Mouse (Mus musculus) ES-E14 (cell line): Measurements from ENCODE around the gene Srxn1. TPM values are rescaled to one million over a fixed set of nuclear protein-coding genes. Genes with fewer than 3 reads are reported as not detected.
A peak's percentile ranks its signal among the peaks of the same experiment; 100 is the strongest.

Experiments
- DNase-seq: peaks from one replicate; pipeline ENCODE4 v3.0.0-alpha.2; 2013; ENCODE audit warnings: low read depth, low spot score
- H3K27ac ChIP-seq: 2 replicates; pipeline ENCODE4 v1.5.1; 2012; ENCODE audit warnings: low read depth, mild to moderate bottlenecking, low read length, moderate library complexity, mixed read lengths; ENCODE audit not compliant: poor library complexity, insufficient read depth, severe bottlenecking
- H3K36me3 ChIP-seq: 2 replicates; pipeline ENCODE4 v1.6.1; 2012; ENCODE audit warnings: mild to moderate bottlenecking, low read length, moderate library complexity, mixed read lengths; ENCODE audit not compliant: control insufficient read depth, poor library complexity, insufficient read depth, severe bottlenecking
- H3K4me1 ChIP-seq, 2 experiments: fragments of 150-350 bp in 1 of 2; sonication (generic) in 1 of 2; 2 replicates each; pipeline ENCODE4 v1.6.1; 2012; ENCODE audit warnings: low read length in 2 of 2, mild to moderate bottlenecking in 1 of 2, mixed read lengths in 1 of 2; ENCODE audit not compliant: control insufficient read depth in 2 of 2, insufficient read depth in 2 of 2, poor library complexity in 1 of 2
- H3K4me3 ChIP-seq, 2 experiments: fragments of 150-350 bp in 1 of 2; sonication (generic) in 1 of 2; 2 replicates each; pipeline ENCODE4 v1.5.1; 2012; ENCODE audit warnings: low read length in 2 of 2, low read depth in 1 of 2, mild to moderate bottlenecking in 1 of 2, mixed read lengths in 1 of 2; ENCODE audit not compliant: insufficient read depth in 1 of 2, poor library complexity in 1 of 2, severe bottlenecking in 1 of 2
- H3K9ac ChIP-seq: 2 replicates; pipeline ENCODE4 v1.6.1; 2012; ENCODE audit warnings: low read depth, mild to moderate bottlenecking, low read length, mixed read lengths; ENCODE audit not compliant: poor library complexity, insufficient read depth, severe bottlenecking
- H3K9me3 ChIP-seq: fragments of 150-350 bp; sonication (generic); 2 replicates; pipeline ENCODE4 v1.6.1; 2012; ENCODE audit warnings: low read depth, mild to moderate bottlenecking, low read length; ENCODE audit not compliant: control insufficient read depth, insufficient read depth
- CHD2 ChIP-seq: IDR thresholded peaks from 2 replicates; pipeline ENCODE4 v1.6.1; 2014; ENCODE audit warnings: mild to moderate bottlenecking, low read depth, low read length, inconsistent platforms
- HCFC1 ChIP-seq: IDR thresholded peaks from 2 replicates; pipeline ENCODE4 v1.6.1; 2012; ENCODE audit warnings: low read length, inconsistent platforms, borderline replicate concordance; ENCODE audit not compliant: insufficient read depth
- MAFK ChIP-seq: IDR thresholded peaks from 2 replicates; pipeline ENCODE4 v1.6.1; 2014; ENCODE audit warnings: mild to moderate bottlenecking, low read depth, low read length, inconsistent platforms; ENCODE audit not compliant: insufficient read depth
- ZC3H11A ChIP-seq: IDR thresholded peaks from 2 replicates; pipeline ENCODE4 v1.6.1; 2012; ENCODE audit warnings: low read depth, mild to moderate bottlenecking, inconsistent platforms, low read length, borderline replicate concordance
- ZNF384 ChIP-seq: IDR thresholded peaks from 2 replicates; pipeline ENCODE4 v1.6.1; 2012; ENCODE audit warnings: low read depth, low read length, inconsistent platforms
- in situ Hi-C, 2 experiments: fragments of 600-800 bp; cut with MboI; formaldehyde crosslinking; loops; one replicate each; pipeline ENCODE4 v1.15.1; 2025; ENCODE audit warnings: low sequenced_read_pairs in 2 of 2, inconsistent platforms in 1 of 2; ENCODE audit not compliant: unreplicated experiment in 2 of 2
- total RNA-seq: library from RNA; depleted of rRNA; stranded (reverse); fragments of 300-350 nt; gene quantifications from 2 replicates; pipeline ENCODE4 v1.2.3, GENCODE M21; 2012

Gene Srxn1
- total RNA-seq, 1 experiment = 18.3 TPM

DNA sequence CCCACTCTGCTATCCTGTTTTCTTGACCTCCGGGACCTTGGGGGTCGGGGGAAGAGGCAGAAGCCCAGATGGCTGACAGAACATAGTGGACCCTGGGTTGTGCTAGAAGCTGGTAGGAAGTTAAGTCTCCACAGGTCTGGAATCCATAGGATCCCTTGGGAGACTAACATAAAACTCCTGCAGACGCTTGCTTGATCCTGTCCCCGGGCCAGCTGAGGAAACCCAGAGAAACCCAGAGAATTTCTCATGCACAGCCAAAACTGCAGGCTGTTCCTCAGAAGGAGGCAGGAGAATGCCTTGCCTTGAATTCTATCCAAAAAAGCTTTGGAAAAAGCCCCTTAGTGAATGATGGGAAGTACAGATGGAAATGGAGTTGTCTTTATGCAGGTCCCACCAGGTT is 21.9 kb upstream of the Srxn1 start:
- no peak for DNase-seq
- Histone ChIP-seq H3K36me3 (no peaks in the 10 kb centered on the region), H3K4me1 (peaks cover 2 to 5% of the 10 kb centered on the region in 2 experiments; a peak in 2 of 4 replicates), H3K27ac (no peak overlapping the region), H3K9me3 (no peaks in the 10 kb centered on the region), H3K9ac (no peak overlapping the region), H3K4me3 (no peak overlapping the region)
- no peak for TF ChIP-seq MAFK
- TF ChIP-seq HCFC1 = no peak
- no peak for TF ChIP-seq ZNF384
- no peak for TF ChIP-seq CHD2
- no peak for TF ChIP-seq ZC3H11A
- in situ Hi-C loops = no loop called here

- H3K4me1 ChIP-seq = peaks cover 2 to 5% of the 10 kb centered on the region in 2 experiments; a peak in 2 of 4 replicates
- no peak overlapping the region for H3K9ac ChIP-seq
- H3K9me3 ChIP-seq = no peaks in the 10 kb centered on the region
- H3K4me3 ChIP-seq = no peak overlapping the region
- TF ChIP-seq ZNF384 = no peak
- no peak for TF ChIP-seq HCFC1
- no peak for TF ChIP-seq CHD2
- TF ChIP-seq ZC3H11A = no peak
- TF ChIP-seq MAFK = peak; percentile 93
- no peak overlapping the region for H3K27ac ChIP-seq
- no peaks in the 10 kb centered on the region for H3K36me3 ChIP-seq
- DNase-seq = no peak
- in situ Hi-C loops = no loop called here
Observed at GRCm38 (mm10) chr2:152084298-152084697, 21.0 kb upstream of the Srxn1 start.

- Histone ChIP-seq H3K36me3 (no peaks in the 10 kb centered on the region), H3K27ac (no peak overlapping the region), H3K9me3 (no peaks in the 10 kb centered on the region), H3K4me1 (peaks cover 2 to 4% of the 10 kb centered on the region in 2 experiments; a peak in 2 of 4 replicates), H3K4me3 (no peak overlapping the region), H3K9ac (no peak overlapping the region)
- TF ChIP-seq HCFC1 (no peak), CHD2 (no peak), ZC3H11A (no peak), MAFK (no peak), ZNF384 (no peak)
- DNase-seq = no peak
- in situ Hi-C loops = no loop called here
Observed at GRCm38 (mm10) chr2:152085414-152085813, 19.9 kb upstream of the Srxn1 start.

- no peak for DNase-seq
- TF ChIP-seq ZNF384 = no peak
Observed at GRCm38 (mm10) chr2:152086451-152086850, 18.9 kb upstream of the Srxn1 start.

GRCm38 (mm10) chr2:152087111-152087510 is 18.2 kb upstream of the Srxn1 start:
- Histone ChIP-seq H3K4me1 (peaks cover 3 to 5% of the 10 kb centered on the region in 2 experiments; a peak in 2 of 4 replicates), H3K36me3 (no peaks in the 10 kb centered on the region; the same call in 1 of the 2 replicates), H3K9ac (no peak overlapping the region), H3K9me3 (no peaks in the 10 kb centered on the region), H3K4me3 (no peak overlapping the region), H3K27ac (no peak overlapping the region)
- DNase-seq = no peak
- in situ Hi-C loops = no loop called here
- TF ChIP-seq CHD2 = no peak
- no peak for TF ChIP-seq ZC3H11A
- no peak for TF ChIP-seq HCFC1
- no peak for TF ChIP-seq ZNF384
- no peak for TF ChIP-seq MAFK

More at GRCm38 (mm10) chr2:152086451-152086850, 18.9 kb upstream of the Srxn1 start:
- H3K9ac ChIP-seq = no peak overlapping the region
- in situ Hi-C loops = no loop called here
- H3K9me3 ChIP-seq = no peaks in the 10 kb centered on the region
- no peak overlapping the region for H3K27ac ChIP-seq
- H3K36me3 ChIP-seq = no peaks in the 10 kb centered on the region; the same call in 1 of the 2 replicates
- H3K4me1 ChIP-seq = peaks cover 0 to 5% of the 10 kb centered on the region in 2 experiments; a peak in 1 of 4 replicates
- no peak overlapping the region for H3K4me3 ChIP-seq
